Mouse (Mus musculus) subcutaneous adipose tissue, adult 2 months (tissue): Measurements from ENCODE around the gene Mpp3. TPM values are rescaled to one million over a fixed set of nuclear protein-coding genes. Genes with fewer than 3 reads are reported as not detected.

ENCODE experiments used
- polyA plus RNA-seq: library from polyadenylated mRNA; depleted of rRNA; stranded (reverse); fragments of >200 nt; gene quantifications from 2 replicates; pipeline ENCODE4 v1.2.3, GENCODE M21; 2012; ENCODE audit warnings: low replicate concordance; rRNA removed

Gene Mpp3
- polyA plus RNA-seq = 5.0 and 8.7 TPM in 2 replicates

DNA sequence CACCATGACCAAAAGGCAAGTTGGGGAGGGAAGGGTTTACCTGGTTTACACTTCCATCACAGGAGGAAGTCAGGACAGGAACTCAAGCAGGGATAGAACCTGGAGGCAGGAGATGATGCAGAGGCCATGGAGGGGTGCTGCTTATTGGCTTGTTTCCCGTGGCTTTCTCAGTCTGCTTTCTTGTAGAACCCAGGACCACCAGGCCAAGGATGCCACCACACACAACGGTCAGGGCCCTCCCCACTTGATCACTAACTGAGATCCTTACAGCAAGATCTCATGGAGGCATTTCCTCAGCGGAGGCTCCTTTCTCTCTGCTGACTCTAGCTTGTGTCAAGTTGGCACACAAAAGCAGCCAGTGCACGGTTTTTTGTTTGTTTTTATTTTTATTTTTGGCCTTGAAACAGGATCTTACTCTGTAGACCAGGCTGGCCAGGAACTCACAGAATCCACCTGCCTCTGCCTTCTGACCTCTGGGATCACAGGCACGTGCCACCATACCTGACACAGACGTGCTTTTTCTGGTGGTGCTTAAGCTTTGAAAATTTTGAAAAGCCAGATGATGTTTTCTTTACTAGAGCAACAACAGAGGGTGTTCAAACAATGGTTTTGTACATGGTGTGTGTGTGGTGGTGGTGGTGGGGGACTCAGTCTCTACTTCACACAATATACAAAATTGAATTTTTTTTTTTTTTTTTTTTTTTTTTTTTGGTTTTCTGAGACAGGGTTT lies at the start of gene Mpp3:
TSS of gene Mpp3 (minus strand) at position 375 of the 730 bp plus-strand sequence.

DNA sequence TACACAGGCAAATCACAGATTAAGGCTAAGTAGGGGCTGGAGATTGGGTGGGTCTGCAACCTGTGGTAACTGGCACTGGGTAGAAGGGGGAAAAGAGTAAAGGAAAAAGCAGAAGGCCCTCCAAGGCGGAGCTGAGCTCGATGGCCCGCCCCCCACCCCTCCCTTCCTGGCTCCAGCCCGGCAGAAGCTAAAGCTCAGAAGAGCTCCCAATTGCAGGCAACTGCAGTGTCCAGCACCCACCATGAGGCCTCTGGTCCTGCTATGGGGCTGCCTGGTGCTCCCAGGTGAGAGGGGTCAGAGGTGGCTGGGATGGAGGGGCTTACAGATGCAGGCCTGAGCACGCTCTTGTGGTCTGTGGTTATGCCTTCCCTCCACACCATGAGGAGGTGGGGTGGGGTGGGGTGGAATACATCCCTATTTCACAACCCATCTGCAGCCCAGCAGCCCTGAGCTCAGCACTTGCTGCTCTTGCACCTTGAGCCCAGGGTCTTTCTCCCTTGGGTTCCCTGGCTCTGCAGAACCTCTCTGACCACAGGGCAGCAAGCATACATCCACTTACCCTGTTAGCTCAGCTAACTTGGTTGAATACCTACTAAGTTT lies 13.2 kb upstream of the Mpp3 start, which contains the start of gene Cd300lg:
TSS of gene Cd300lg (plus strand) at position 160 of the 600 bp plus-strand sequence.

DNA sequence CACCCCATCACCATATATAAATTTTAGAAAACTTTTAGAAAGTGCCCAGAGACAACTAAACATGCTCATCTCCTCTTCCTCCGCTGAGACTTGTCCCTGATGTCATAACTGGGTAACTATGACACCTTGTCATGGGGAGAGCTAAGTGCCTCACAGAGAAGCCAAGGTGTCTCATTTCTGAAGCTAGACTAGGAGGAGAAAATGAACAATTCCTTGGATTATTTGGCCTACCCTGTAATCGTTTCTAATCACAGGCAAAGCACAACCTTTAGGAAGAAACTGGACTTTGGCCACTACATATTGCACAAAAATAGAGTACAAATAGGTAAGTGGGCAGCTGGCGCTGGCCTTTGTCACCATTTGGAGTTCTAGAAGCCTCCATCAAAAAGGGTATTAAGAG lies 41.3 kb downstream of the Mpp3 start, which contains the start of gene Dusp3:
TSS of gene Dusp3 (minus strand) at position 101 of the 400 bp plus-strand sequence.

DNA sequence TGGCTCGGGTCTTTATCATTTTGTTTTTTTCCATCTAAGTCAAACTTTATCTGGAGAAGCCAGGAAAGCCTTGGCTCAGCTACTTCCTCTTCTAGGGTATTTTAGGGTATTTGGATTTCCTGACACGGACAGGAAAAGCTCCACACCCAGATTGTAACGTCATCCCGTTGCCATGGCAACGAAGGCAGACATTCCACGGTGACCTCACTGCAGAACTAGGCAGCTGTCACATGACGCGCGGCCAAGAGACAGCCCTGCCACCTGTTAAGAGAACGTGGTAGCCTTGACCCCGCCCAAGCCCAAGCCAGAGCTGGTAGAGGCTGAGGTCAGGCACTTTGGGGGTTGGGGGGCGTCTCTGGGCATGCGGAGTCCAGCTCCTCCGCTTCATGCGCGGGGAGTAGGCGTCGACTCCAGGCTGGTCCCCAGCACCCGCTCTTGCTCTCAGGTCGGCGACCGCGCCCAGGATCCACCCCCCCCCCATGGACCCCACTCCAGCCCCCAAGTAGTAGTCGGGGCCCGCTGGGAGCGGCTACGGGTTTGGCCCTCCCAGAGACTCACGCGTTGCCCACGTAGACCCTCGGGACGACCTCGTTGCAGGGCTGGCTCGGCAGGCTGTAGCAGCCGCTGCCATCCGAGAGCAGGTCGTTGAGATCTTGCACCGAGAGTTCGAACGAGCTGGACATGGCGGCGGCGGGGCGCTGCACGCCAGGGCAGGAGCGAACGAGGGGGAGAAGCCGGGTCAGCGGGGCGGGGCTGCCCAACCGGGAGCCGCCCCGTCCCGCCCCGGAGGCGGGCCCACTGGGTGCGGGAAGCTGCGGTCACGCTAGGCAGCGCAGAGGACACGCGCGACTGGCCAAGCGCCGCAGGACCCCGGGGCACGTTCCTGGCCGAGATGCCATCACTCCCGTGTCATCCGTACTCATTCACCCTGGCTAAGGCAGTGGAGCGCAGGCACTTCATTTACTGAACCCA lies 43.9 kb downstream of the Mpp3 start, which contains the start of gene Cfap97d1:
TSS of gene Cfap97d1 (plus strand) at position 226 of the 972 bp plus-strand sequence.

DNA sequence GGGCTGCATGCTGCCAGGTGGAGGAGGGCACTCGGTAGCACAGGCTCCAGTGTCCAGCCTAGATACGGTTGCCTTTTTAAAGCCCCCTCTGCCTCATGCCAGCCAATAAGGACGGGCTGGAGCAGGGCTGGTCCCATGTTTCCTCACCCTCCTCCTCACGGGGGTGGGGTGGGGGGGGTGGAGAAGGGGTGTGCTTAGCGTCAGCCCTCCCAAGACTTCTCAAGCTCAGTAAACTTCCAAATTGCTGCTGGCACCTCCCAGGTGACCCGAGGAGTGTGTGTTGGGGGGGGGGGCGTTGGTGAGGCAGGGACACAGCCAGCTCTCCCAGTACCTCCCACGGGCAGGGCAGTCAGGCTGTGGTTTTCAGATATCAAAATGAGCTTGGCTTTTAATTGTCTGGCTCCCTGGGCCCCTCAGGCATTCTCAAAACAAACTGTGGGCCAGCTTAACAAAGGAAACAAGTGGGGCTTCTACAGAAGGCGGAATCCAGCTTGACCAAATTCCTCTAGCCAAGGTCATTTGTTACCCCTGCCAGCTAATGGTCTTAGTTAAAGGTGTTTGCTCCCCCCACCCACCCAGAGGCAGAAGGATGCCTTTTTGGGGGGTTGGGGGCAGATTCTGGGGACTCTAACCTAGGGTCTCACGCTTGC lies 61.2 kb downstream of the Mpp3 start, which contains the start of gene Sost:
TSS of gene Sost (minus strand) at position 51 of the 650 bp plus-strand sequence.

Other genes with a start within 250 kb of the Mpp3 start
- gene Etv4, start 243.1 kb downstream of the Mpp3 start, polyA plus RNA-seq = 0.82 and 1.7 TPM in 2 replicates
- gene Meox1, start 134.1 kb downstream of the Mpp3 start, polyA plus RNA-seq = 3.5 and 6.5 TPM in 2 replicates
- gene Sost, start 61.4 kb downstream of the Mpp3 start, polyA plus RNA-seq = 0.06 and 0.28 TPM in 2 replicates
- not detected in 2 replicates for gene Cfap97d1, start 44.2 kb downstream of the Mpp3 start, polyA plus RNA-seq
- gene Dusp3, start 41.4 kb downstream of the Mpp3 start, polyA plus RNA-seq = 104 and 184 TPM in 2 replicates
- gene Cd300lg, start 13.0 kb upstream of the Mpp3 start, polyA plus RNA-seq = 68.3 and 284 TPM in 2 replicates
- gene Mpp2, start 60.1 kb upstream of the Mpp3 start, polyA plus RNA-seq = 12.6 and 13.1 TPM in 2 replicates
- gene Ppy, start 72.9 kb upstream of the Mpp3 start, polyA plus RNA-seq = not detected in 2 replicates
- not detected in 2 replicates for gene Pyy, start 79.4 kb upstream of the Mpp3 start, polyA plus RNA-seq
- gene Nags, start 117.1 kb upstream of the Mpp3 start, polyA plus RNA-seq = not detected in 2 replicates
- gene Tmem101, start 127.9 kb upstream of the Mpp3 start, polyA plus RNA-seq = 18.7 and 31.1 TPM in 2 replicates
- gene Lsm12, start 156.8 kb upstream of the Mpp3 start, polyA plus RNA-seq = 47.8 and 68.5 TPM in 2 replicates
- 111 and 119 TPM in 2 replicates for gene G6pc3, start 161.2 kb upstream of the Mpp3 start, polyA plus RNA-seq
- gene Hdac5, start 201.7 kb upstream of the Mpp3 start, polyA plus RNA-seq = 96.1 and 120 TPM in 2 replicates
- 0.63 and 4.8 TPM in 2 replicates for gene BC030867, start 220.4 kb upstream of the Mpp3 start, polyA plus RNA-seq
- gene Asb16, start 240.3 kb upstream of the Mpp3 start, polyA plus RNA-seq = 0.36 and 0.50 TPM in 2 replicates